8 mouse cellular contexts compared by ENCODE assay signal in genomic region chr5:72558716-72559526, GRCm38 (mm10). TPM values are rescaled to one million over a fixed set of nuclear protein-coding genes. Genes with fewer than 3 reads are reported as not detected.
DNase-seq lines count a peak whose midpoint lies in the region; ATAC-seq and TF ChIP-seq lines count a peak whose summit lies in the region.

No protein-coding gene starts in this region.

- no peak for DNase-seq in lung, adult 2 months
- DNase-seq in lung, postnatal 14 days, result no peak
- peak; percentile 17 for DNase-seq in adipocyte (ENCODE audit: low spot score)
- no peak for DNase-seq in hindbrain, embryonic 11.5 days (ENCODE audit: low spot score)
- DNase-seq in ovary, postnatal 14 days (ENCODE audit: low spot score), result peak; percentile 27
- DNase-seq in cerebellum, adult 11-12 months, result no peak

- ATAC-seq in erythroid progenitor cell, adult 5-6 weeks (replicated peaks; ENCODE audit: low FRiP score, poor library complexity, severe bottlenecking), result peak; percentile 87
- ATAC-seq in hindbrain, embryonic 11.5 days (ENCODE audit: low FRiP score), result peak; percentile 86
- peak; percentile 82 for ATAC-seq in liver, embryonic 15.5 days (ENCODE audit: insufficient read depth)

- peak overlapping the region; percentile 57 for H3K4me2 ChIP-seq in hindbrain, embryonic 11.5 days (replicated peaks; ENCODE audit: low read depth, low read length)
- H3K4me2 ChIP-seq in liver, embryonic 15.5 days, result peak overlapping the region; percentile 98

- H3K9me3 ChIP-seq in hindbrain, embryonic 11.5 days (ENCODE audit: control insufficient read depth, low read length), result no peaks in the 10 kb centered on the region
- no peaks in the 10 kb centered on the region for H3K9me3 ChIP-seq in liver, embryonic 15.5 days (replicated peaks)

- H3K27me3 ChIP-seq in hindbrain, embryonic 11.5 days (ENCODE audit: control insufficient read depth, insufficient read depth, low read length), result no peaks in the 10 kb centered on the region
- no peaks in the 10 kb centered on the region for H3K27me3 ChIP-seq in liver, embryonic 15.5 days

- TF ChIP-seq POLR2A in lung, adult 2 months (IDR thresholded peaks at IDR 0.05; ENCODE audit: borderline replicate concordance, extremely low read depth, low read depth, low read length), result no peak

- peaks cover 3% of the 10 kb centered on the region for H3K4me1 ChIP-seq in lung, adult 2 months (ENCODE audit: control insufficient read depth, insufficient read depth, low read length)
- H3K4me1 ChIP-seq in hindbrain, embryonic 11.5 days (replicated peaks; ENCODE audit: control insufficient read depth, insufficient read depth, low read length), result no peaks in the 10 kb centered on the region
- peaks cover 18% of the 10 kb centered on the region for H3K4me1 ChIP-seq in liver, embryonic 15.5 days (replicated peaks)

- peak overlapping the region; percentile 79 for H3K9ac ChIP-seq in hindbrain, embryonic 11.5 days (ENCODE audit: low read depth, low read length)
- peak overlapping the region; percentile 88 for H3K9ac ChIP-seq in liver, embryonic 15.5 days

- H3K4me3 ChIP-seq in lung, adult 2 months (replicated peaks; ENCODE audit: extremely low read depth, low read depth, low read length), result peak overlapping the region; percentile 87
- H3K4me3 ChIP-seq in hindbrain, embryonic 11.5 days (ENCODE audit: low read depth, low read length), result peak overlapping the region; percentile 62
- peak overlapping the region; percentile 85 for H3K4me3 ChIP-seq in liver, embryonic 15.5 days (replicated peaks)

- no peak for TF ChIP-seq CTCF in lung, adult 2 months (IDR thresholded peaks at IDR 0.05; ENCODE audit: insufficient read depth, low read length)

- 2% methylated on average over 57 of the region's 57 CpGs for WGBS in lung, adult 2 months
- under 1% methylated on average over 42 of the region's 57 CpGs for WGBS in hindbrain, embryonic 11.5 days
- WGBS in liver, embryonic 15.5 days (ENCODE audit: insufficient replicate concordance), result 2% methylated on average over 55 of the region's 57 CpGs

- H3K27ac ChIP-seq in hindbrain, embryonic 11.5 days (ENCODE audit: low read depth, low read length), result peak overlapping the region; percentile 58
- H3K27ac ChIP-seq in liver, embryonic 15.5 days (replicated peaks), result peak overlapping the region; percentile 73

- H3K36me3 ChIP-seq in hindbrain, embryonic 11.5 days (ENCODE audit: control insufficient read depth, insufficient read depth, low read length), result peaks cover 2% of the 10 kb centered on the region; the same call in 1 of the 2 replicates
- peaks cover 7% of the 10 kb centered on the region; the same call in 1 of the 2 replicates for H3K36me3 ChIP-seq in liver, embryonic 15.5 days (replicated peaks)

RNA-seq across cellular contexts. Expression of gene Nfxl1, which starts 0.6 kb away (rescaled TPM):
- polyA plus RNA-seq in lung, adult 2 months (2012; rRNA removed), result 4.6 and 6.3 TPM in 2 replicates
- 16.3 and 25.9 TPM in 2 replicates for total RNA-seq in erythroid progenitor cell, adult 5-6 weeks (2015; ENCODE audit: low replicate concordance)
- total RNA-seq in erythroid progenitor cell, adult 5-6 weeks (2017; ENCODE audit: low replicate concordance), result 13.5 and 37.6 TPM in 2 replicates
- polyA plus RNA-seq in hindbrain, embryonic 11.5 days (2014; fragmentation: Nextera tagmentation; extraction: Ambion mirVana), result 23.6 and 26.0 TPM in 2 replicates
- 6.0 and 6.9 TPM in 2 replicates for polyA plus RNA-seq in liver, embryonic 15.5 days (2015; fragmentation: Nextera tagmentation; extraction: Ambion mirVana)

RNA-seq across cellular contexts. Expression of gene Zar1, which starts 22.1 kb away (rescaled TPM):
- polyA plus RNA-seq in lung, adult 2 months (2012; rRNA removed), result not detected in 2 replicates
- not detected in 2 replicates for total RNA-seq in erythroid progenitor cell, adult 5-6 weeks (2015; ENCODE audit: low replicate concordance)
- not detected in 2 replicates for total RNA-seq in erythroid progenitor cell, adult 5-6 weeks (2017; ENCODE audit: low replicate concordance)
- polyA plus RNA-seq in hindbrain, embryonic 11.5 days (2014; fragmentation: Nextera tagmentation; extraction: Ambion mirVana), result 2.1 and 4.4 TPM in 2 replicates
- not detected in 2 replicates for polyA plus RNA-seq in liver, embryonic 15.5 days (2015; fragmentation: Nextera tagmentation; extraction: Ambion mirVana)

RNA-seq across cellular contexts. Expression of gene Gm5868, which starts 28.4 kb away (rescaled TPM):
- polyA plus RNA-seq in lung, adult 2 months (2012; rRNA removed), result not detected in 2 replicates
- total RNA-seq in erythroid progenitor cell, adult 5-6 weeks (2015; ENCODE audit: low replicate concordance), result not detected in 2 replicates
- total RNA-seq in erythroid progenitor cell, adult 5-6 weeks (2017; ENCODE audit: low replicate concordance), result not detected in 2 replicates
- polyA plus RNA-seq in hindbrain, embryonic 11.5 days (2014; fragmentation: Nextera tagmentation; extraction: Ambion mirVana), result 5.9 and 6.3 TPM in 2 replicates
- polyA plus RNA-seq in liver, embryonic 15.5 days (2015; fragmentation: Nextera tagmentation; extraction: Ambion mirVana), result not detected in 2 replicates

RNA-seq across cellular contexts. Expression of gene Corin, which starts 54.6 kb away (rescaled TPM):
- 0.61 and 1.2 TPM in 2 replicates for polyA plus RNA-seq in lung, adult 2 months (2012; rRNA removed)
- total RNA-seq in erythroid progenitor cell, adult 5-6 weeks (2015; ENCODE audit: low replicate concordance), result not detected in 2 replicates
- not detected in 2 replicates for total RNA-seq in erythroid progenitor cell, adult 5-6 weeks (2017; ENCODE audit: low replicate concordance)
- polyA plus RNA-seq in hindbrain, embryonic 11.5 days (2014; fragmentation: Nextera tagmentation; extraction: Ambion mirVana), result 8.8 and 10.2 TPM in 2 replicates
- 0.01 and 0.15 TPM in 2 replicates for polyA plus RNA-seq in liver, embryonic 15.5 days (2015; fragmentation: Nextera tagmentation; extraction: Ambion mirVana)

Comparison
In these comparisons a context has a peak if more than half of its experiments do, and no peak if none do; other contexts are left out.
1. DNase-seq: peak in adipocyte (single experiment) and ovary, postnatal 14 days (single experiment); none in lung, adult 2 months (single experiment), lung, postnatal 14 days (single experiment), hindbrain, embryonic 11.5 days (single experiment) and cerebellum, adult 11-12 months (single experiment).
2. Peak in every context shown above with its lines, with median percentiles within 50 percentile points of each other: H3K4me3 ChIP-seq and ATAC-seq.